Mouse (Mus musculus) heart, postnatal 25 days (tissue): ENCODE measurements at regions not wholly inside any gene's neighbourhood (a gene's known extent, or its start where the extent isn't known, plus 50 kb on each side); places are given as distances from the start of the nearest gene placed in this dataset.

Source experiments
- DNase-seq: peaks from one replicate; pipeline ENCODE4 v3.0.0; 2022; ENCODE audit warnings: low spot score
- intact Hi-C: fragments of 180-260 bp; cut with DNase I; formaldehyde crosslinking; loops from one replicate; pipeline ENCODE4 v1.15.1; 2025

DNA sequence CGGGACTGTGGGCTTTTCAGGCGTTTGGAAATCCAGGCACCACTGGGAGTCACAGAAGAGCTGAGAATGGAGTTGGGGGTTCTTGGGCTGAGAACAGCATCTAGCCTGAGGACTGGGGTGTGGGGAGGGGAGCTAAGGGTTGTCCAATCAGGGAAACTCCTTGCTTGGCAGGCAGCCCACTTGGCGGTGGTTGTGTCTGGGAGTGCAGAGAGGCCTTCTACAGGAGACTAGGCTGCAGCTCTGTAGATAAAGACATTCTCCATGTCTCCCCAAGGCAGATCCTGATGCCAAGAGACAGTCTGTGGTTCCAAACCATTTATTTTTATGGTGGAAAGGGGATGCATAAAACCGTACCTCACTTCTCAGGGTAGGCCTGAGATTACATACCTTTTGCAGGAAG, 774.6 kb downstream of the Brinp1 start:
- no peak for DNase-seq
- intact Hi-C loops = no loop called here

DNA sequence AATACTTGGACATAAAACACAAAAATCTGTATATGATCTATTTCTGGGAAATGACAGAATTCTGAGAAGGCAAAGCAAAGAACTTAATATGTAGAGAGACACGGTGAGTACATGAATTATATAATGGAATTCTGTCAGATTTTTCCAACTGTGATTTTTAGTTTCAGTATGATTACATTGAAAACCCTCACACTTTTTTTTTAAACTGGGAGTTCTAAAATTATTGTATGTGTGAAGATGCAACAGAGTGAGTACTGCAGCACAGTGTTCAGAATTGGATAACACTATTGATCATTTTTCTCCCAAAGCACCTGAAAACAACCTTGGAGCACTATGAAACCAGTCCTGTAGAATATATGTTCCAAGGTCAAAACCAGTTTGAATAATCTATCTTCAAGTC, 797.7 kb downstream of the Brinp1 start:
- no peak for DNase-seq
- intact Hi-C loops = no loop called here

DNA sequence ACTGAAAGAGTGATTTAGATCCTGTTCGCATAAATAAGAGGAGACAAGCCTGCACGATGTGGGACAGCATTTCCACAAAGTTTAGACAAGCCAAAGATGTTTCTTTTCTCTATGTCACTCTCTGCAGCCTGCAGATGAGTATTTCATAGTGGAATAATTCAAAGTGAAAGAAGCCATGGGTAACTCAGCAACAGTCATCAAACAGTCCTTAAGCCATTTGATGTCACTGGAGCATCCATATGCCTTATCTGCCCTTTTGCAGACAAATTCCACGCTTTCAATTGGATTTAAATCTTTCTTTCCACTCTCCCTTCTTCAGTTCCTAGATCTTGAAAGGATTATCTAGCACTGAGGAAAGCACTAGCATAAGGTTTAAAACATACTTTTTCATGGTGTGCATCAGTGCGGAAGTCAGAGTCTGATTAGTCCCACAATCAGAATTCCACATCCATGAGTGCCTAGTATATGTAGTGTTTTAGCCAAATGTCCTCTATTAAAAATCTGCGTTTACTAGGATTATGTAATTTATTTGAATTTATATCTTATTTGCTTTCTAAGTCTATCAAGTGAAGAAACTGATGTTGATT, 805.6 kb downstream of the Brinp1 start:
- intact Hi-C loops = no loop called here
- DNase-seq = no peak

DNA sequence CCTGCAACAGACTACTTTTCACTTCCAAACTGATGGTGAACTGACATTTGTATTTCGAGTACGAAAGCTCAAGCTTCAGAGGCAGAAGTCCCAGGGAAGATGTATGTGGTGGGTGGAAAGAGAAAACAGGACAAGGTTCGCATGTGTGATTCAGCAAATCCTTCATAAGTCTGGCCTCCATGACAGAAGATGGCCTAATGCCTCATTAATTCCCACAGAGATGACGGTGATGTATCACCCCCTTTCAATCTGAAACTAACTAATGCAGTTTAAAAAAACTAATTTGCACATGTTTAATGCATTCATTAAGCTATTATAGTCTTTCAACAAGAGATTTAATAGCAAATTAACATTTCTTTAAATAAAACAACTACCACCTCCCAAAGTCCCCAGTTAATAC, 826.1 kb downstream of the Brinp1 start:
- no peak for DNase-seq
- intact Hi-C loops = no loop called here

DNA sequence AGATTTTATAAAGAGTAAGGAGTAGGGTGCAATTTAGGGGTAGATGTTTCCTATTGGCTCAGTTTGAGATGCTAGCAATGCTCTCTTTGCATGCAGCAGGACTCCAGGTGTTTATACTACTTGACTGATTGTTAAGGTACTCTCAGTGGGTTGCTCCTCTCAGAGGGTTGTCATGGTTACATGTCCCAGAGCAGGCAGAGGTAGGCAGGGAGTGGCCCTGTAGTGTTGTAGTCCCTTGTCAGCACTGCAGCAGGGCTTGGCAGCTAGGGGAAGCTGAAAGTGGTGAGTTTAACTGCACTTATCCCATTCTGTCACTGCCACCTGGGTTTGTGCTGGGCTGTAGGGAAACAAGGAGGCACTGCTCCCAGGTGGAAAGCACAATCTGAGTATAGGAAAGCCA, 839.7 kb downstream of the Brinp1 start:
- DNase-seq = no peak
- intact Hi-C loops = no loop called here

DNA sequence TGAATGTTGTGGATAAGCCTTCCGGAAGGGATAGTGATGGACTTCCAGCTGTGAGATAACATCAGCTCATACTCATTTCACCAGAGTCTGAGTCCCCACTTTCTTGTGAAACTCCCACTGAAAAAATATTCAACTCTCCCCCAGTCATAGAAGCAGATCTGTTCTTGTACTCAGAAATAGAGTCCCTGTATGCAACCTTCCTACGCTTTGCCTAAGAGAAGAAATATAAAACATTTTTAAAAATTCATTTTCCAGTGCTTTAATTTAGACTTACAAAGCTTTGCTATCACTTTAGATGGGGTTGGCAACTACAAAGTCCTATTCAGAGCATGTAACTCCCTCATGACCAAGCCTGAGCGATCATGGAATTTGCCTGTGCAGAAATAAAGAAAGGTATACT, 868.9 kb downstream of the Brinp1 start:
- no peak for DNase-seq
- intact Hi-C loops = no loop called here

DNA sequence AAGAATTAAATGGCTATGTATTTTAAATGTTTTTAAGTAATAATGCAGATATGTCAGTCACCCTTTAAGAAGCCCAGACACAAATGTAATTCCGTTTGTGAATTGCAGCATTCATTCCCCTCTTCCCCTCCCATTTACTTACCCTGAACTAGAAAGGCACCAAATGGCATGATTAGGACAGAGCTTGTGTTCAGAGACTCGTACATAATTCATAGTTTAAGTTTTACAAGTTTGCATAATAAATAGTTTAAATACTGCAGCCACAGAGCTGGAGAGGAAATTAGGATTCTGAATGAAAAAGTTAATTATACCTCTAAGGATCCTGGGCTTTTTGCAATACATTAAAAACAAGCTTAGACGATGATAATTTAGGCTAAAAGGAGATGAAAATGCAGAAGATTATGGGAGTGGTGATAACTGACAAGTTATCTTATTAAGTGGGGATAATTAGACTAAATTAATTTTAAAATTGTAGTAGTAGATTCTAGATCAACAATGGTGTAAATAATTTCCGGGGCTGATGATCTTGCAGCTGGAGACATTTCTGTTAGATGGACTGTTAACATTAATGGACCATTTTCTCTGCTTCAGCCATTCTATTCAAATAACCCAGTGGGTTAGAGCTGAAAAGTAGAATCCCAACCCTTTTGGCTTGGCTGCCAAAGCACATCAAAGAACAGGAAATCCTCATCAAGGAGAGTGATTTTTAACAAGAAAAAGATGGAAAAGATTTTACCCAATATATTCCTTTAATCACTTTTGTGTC, 897.2 kb downstream of the Brinp1 start:
- intact Hi-C loops = no loop called here
- DNase-seq = no peak

DNA sequence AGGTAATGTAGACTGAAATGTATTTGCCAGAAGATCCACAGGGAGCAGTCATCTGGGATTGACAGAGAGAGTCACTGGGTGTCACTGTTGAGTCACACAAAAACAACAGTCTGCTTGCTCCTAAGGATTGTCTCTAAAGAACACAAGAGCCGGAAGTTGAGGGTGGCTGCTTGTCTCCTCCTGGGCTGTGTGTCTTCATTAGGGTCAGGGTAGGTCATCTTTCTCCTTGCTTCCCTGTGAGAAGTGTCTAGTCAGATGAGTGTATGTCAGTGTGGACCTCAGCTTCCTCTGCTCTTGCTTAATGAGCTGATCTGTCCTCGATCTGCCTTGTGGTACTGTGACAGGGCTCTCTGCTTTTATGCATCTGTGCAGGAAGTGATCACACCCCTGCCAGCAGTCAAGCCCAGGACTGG, 931.3 kb downstream of the Brinp1 start:
- intact Hi-C loops = loop anchor here (5.0 kb wide), 1 partner anchor 824 kb away; no protein-coding TSS in a partner anchor
- DNase-seq = no peak

DNA sequence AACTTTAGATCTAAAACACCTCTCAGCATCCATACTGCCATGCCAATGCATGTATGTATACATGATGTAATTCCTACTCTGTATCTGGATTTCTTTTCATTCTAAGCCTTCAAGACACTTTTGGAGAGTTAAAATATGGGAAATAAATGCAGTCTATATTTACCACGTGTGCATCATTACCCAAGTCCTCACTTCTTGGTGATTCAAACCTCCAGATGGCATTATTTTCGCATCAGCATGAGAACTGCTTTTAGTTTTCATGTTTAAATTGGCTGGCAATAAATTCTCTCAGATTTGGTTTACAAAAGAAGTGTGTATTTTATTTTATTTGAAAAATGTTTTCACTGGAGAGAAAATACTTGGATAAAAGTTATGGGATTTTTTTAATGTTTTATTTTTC, 942.8 kb downstream of the Brinp1 start:
- DNase-seq = no peak
- intact Hi-C loops = no loop called here

DNA sequence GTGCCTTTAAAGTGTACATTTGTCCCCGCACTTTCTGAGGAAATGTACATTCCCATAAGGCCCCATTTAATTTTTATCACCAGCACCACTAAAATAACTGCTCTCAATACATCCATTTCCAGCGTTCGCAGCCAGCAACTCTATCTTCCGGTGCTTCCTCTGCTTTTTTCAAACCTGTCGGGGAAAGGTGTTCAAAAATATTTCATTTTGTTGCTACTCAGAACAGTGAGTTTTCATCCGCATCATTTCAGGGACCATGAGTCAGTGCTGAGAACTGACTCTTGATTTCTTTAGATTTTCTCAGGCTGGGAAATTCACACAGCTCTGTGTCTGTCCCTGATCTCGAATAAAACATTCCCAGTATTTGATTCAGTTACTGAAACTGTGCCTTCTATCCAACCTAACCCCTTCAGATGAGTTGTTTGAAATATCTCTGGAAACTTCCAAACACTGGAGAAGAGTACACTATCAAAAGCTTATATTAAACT, 959.4 kb downstream of the Brinp1 start:
- no peak for DNase-seq
- intact Hi-C loops = no loop called here

DNA sequence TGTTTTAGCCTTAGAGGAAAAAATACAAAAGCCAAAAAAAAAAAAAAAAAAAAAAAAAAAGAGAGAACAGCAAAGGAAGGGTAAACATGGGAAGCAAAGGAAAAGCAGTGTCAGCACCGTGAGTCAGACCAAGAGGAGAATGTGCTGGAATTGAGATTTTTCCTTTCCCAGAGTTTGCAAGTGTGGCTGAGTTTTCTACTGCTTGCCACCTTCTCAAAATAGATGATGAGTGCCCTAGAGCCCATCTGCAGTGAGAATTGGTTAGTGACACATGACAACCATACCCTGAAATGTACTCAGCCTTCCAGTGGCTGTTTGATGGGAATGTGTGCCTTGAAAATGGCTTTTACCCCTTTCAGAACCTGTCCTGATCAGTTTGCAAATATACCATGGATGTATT, 990.7 kb downstream of the Brinp1 start:
- no peak for DNase-seq
- intact Hi-C loops = no loop called here

DNA sequence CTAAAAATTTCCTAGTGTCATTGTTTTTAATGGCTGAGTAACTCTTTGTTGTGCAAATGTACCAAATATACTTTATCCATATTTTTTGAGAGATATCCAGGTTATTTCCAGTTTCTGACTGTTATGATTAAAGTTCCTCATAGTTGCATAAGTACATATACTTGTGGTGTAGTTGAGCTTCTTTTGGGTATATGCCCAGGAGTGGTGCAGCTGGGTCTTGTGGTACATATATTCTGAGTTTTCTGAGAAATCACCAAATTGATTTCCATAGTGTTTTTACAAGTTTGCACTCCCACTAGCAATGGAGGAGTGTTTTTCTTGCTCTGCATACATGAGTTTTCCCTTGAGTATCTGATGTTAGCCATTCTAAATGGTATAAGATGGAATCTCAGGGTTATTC, 1006.2 kb downstream of the Brinp1 start:
- DNase-seq = no peak
- intact Hi-C loops = no loop called here

DNA sequence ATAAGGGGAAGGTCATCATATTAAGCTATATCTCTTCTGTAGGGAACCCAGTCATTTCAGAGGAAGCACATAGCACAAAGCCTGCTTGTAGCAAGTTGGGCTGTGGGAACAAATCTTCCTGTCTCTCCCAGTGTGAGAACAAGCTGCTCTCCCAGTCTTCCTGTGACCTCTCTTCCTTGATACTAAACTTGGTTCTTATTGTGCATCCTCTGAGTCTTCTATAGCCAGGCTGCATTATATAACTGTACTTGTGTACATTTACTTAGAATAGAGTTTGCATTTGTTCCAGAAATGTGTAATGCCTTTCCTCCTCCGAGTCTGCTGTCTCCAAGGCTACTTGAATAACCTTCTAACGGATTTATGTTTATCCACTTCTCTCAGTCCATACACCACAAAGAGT, 1021.7 kb downstream of the Brinp1 start:
- intact Hi-C loops = no loop called here
- no peak for DNase-seq

DNA sequence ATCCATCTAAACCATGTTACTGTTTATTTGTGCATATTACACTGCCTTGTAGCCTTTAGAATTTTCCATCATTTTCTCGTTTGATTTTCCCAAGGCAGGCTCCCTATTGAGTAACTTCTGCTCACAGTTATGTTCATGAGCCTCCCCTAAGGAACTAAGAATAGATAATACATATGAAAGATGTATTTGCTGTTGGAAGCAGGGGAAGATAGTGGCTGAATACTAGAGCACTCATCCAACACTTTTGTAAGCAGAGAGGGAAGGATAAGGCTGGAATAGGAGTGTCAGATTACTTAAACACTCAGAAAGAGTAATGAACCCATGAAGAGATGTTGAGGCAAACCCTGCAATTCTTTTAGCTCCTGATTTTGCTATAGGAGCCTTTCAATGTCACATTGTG, 1055.1 kb downstream of the Brinp1 start:
- DNase-seq = no peak
- intact Hi-C loops = no loop called here

DNA sequence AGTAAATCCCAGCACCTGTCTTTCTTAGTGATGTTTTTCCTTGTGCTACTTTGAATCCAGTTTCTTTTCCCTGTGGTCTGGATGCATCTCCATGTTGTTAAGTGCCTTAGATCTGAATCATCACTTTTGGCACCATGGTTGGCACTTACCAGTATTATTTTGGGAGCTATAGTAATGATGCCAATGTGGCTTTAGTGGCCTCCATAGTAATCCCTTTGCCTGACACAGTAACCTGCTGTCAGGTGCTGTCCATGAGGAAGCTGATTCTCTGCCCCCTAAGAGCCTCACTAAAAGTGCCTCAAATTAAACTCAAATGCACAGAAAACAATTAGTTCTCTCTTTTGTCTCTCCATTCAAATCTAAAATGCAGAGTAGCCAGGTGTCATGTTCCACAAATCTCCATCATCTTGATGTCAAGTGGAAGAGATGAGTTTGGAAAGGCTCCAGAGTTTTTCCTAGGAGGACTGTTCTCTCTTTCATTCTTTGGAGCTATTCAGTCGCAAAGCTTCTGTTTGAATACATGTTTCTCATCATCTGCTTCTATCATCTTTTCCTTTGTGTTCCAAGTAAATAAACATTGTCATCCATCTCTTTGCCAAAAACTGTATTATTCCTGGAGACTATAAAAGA, 1062.1 kb downstream of the Brinp1 start:
- DNase-seq = no peak
- intact Hi-C loops = no loop called here

DNA sequence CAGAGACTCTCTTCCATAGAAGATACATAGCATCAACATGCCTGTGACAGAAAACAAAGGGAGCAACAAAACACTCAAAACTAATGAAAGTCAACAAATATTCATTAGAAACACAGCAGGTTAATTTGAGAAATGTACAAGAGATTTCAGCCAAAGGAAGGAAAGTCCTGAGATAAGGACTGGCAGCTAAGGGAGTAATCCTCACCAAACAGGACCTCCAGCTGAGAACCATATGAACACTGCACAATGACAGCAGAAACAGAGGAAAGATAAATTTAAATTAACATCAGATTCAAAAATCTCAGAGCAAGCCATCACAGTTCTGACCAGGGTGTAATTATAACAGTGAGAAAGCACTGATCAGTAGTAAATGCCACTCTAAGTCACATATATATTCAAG, 1060.6 kb downstream of the Tlr4 start:
- intact Hi-C loops = no loop called here

DNA sequence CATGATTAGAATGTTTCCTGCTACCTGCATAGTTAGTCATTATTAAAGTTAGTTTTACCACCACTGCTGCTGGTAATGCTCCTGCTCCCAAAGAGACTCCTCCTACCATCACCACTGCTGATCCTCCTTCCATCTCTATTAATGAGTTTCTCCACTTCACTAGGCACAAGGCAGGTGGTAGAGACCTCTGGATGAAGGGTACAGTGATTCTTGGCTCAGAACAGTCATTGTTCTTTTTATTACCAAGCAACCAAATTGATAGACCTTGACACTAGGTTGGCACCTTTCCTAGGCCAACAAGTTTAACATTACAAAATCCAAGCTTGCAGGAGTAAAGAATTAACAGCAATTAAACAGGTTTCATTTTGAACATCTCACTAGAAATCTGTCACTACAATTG, 1057.8 kb downstream of the Tlr4 start:
- intact Hi-C loops = no loop called here
- no peak for DNase-seq

More for the DNA sequence above, 1060.6 kb downstream of the Tlr4 start:
- DNase-seq = no peak

DNA sequence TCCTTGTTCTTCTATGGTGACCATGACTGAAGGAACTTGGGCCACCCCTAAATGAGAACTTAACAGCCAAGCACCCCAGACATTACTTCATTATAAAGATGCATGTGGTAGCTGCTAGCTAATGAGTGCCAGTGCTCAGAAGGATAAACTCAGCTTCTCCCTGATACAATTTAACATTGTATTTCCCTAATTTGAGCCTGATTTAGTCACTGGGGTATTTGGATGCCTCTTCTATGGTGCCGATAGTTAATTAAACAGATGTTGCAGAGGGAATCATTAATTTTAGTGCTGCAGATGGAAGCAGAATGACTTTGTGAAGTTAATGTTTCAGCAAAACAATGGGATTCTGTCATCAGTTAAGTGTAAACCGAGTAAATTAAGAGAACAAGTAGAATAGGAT, 1034.8 kb downstream of the Tlr4 start:
- intact Hi-C loops = no loop called here
- no peak for DNase-seq

DNA sequence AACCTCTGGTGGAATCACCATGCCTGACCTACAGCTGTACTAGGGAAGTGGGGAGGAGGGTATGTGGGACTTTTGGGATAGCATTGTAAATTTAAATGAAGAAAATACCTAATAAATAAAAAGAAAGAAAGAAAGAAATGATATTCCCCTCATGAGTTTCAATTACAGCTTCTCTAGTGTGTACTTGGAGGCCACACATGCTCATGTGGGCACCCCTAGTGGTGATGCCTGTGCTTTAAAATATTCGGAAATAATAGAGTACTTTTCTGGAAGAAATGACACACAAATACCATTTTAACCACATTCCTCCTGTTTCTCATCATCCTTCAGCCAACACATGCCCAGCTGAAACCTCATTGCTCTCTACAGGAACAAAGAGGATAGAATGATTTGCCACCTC, 1034.4 kb downstream of the Tlr4 start:
- DNase-seq = no peak

DNA sequence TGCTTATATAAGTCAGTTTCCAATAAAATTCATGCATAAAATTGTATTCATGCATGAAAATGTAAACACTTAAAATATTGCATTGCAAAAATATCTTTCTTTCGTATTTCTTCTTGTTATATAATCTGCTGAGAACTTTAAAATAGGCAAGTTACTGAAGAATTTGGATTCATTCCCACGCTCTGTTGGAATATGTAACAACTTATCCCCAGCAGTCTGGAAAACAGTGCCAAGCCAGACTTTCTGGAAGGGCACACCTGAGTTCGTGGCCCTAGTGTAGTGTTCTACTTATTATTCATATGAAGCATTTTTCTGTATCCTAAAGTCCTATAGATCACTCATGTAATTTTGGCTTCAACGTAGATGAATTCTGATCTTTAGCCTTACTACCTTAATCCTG, 1025.6 kb downstream of the Tlr4 start:
- DNase-seq = no peak
- intact Hi-C loops = no loop called here

More for the DNA sequence above, 1034.4 kb downstream of the Tlr4 start:
- intact Hi-C loops = no loop called here

DNA sequence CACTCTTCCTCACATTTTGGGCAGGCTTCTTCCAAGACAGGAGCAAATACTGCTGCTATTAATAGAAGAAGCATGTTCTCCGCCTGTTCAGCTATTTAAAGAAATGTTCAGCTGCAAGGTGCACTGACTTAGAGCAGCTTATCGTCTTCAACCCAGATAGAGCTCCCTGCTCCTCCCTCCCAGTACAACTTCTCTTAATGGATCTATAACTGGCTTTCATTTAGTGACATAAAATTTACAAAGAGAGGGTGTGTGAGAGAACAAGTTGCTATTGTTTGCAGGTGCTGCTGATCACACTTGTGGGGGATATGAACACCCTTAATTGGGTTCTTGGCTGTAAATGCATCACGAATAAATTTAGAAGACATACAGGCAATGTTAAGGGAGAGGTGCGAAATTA, 1006.0 kb downstream of the Tlr4 start:
- no peak for DNase-seq
- intact Hi-C loops = no loop called here
